Mouse (Mus musculus) mesoderm, embryonic 11.5 days (tissue): Measurements from ENCODE around the gene Tenm3.

Experiments used
- DNase-seq: peaks from one replicate; pipeline ENCODE4 v3.0.0-alpha.2; 2012; ENCODE audit warnings: low read depth, low spot score

The Tenm3 gene

GRCm38 (mm10) chr8:48579732-48580131 is 264.0 kb downstream of the Tenm3 start:
- DNase-seq, result no peak

- DNase-seq, result no peak
These were observed 264.6 kb downstream of the Tenm3 start for GRCm38 (mm10) chr8:48579144-48579543.

GRCm38 (mm10) chr8:48572941-48573340 is 270.8 kb downstream of the Tenm3 start:
- DNase-seq, result no peak

GRCm38 (mm10) chr8:48572345-48572744 is 271.4 kb downstream of the Tenm3 start:
- no peak for DNase-seq

- DNase-seq, result no peak
These were observed 275.1 kb downstream of the Tenm3 start for GRCm38 (mm10) chr8:48568608-48569007.

GRCm38 (mm10) chr8:48567929-48568607 is 275.7 kb downstream of the Tenm3 start:
- DNase-seq, result no peak

- no peak for DNase-seq
These were observed 283.5 kb downstream of the Tenm3 start for GRCm38 (mm10) chr8:48560227-48560626.

- DNase-seq, result peak; percentile 74
These were observed 288.1 kb downstream of the Tenm3 start for GRCm38 (mm10) chr8:48555546-48556141.

GRCm38 (mm10) chr8:48554762-48555545 is 288.8 kb downstream of the Tenm3 start:
- peak; percentile 95 for DNase-seq

GRCm38 (mm10) chr8:48553791-48554288 is 289.9 kb downstream of the Tenm3 start:
- DNase-seq, result peak; percentile 49

- no peak for DNase-seq
These were observed 291.4 kb downstream of the Tenm3 start for GRCm38 (mm10) chr8:48552306-48552705.

GRCm38 (mm10) chr8:48551370-48551769 is 292.4 kb downstream of the Tenm3 start:
- no peak for DNase-seq

- DNase-seq, result no peak
These were observed 294.8 kb downstream of the Tenm3 start for GRCm38 (mm10) chr8:48548908-48549307.

GRCm38 (mm10) chr8:48545631-48546030 is 298.1 kb downstream of the Tenm3 start:
- no peak for DNase-seq

GRCm38 (mm10) chr8:48544840-48545239 is 298.9 kb downstream of the Tenm3 start:
- no peak for DNase-seq

- DNase-seq, result no peak
These were observed 301.6 kb downstream of the Tenm3 start for GRCm38 (mm10) chr8:48542141-48542540.

- DNase-seq, result peak; percentile 59
These were observed 302.9 kb downstream of the Tenm3 start for GRCm38 (mm10) chr8:48540894-48541293.

- DNase-seq, result no peak
These were observed 307.9 kb downstream of the Tenm3 start for GRCm38 (mm10) chr8:48535833-48536232.

GRCm38 (mm10) chr8:48531795-48532194 is 312.0 kb downstream of the Tenm3 start:
- no peak for DNase-seq

GRCm38 (mm10) chr8:48530916-48531570 is 312.7 kb downstream of the Tenm3 start:
- no peak for DNase-seq

GRCm38 (mm10) chr8:48527418-48527817 is 316.3 kb downstream of the Tenm3 start:
- peak; percentile 29 for DNase-seq
